Mouse (Mus musculus): ENCODE results near the gene Gm14137. TPM values are rescaled to one million over a fixed set of nuclear protein-coding genes. Genes with fewer than 3 reads are reported as not detected.

Gm14137 gene
- polyA plus RNA-seq, 1 experiment from 2014 or later, result 0.66 TPM

GRCm38 (mm10) chr2:119156081-119156680 is 18.1 kb upstream of the Gm14137 start:
- Histone ChIP-seq H3K4me2 (replicated peaks) (peak overlapping the region; percentile 94), H3K4me3 (replicated peaks; ENCODE audit: low read length) (peak overlapping the region; percentile 79), H3K36me3 (replicated peaks; ENCODE audit: control insufficient read depth, insufficient read depth) (peaks cover 35% of the 10 kb centered on the region), H3K27ac (peak overlapping the region; percentile 81; the same call in 1 of the 2 replicates), H3K9ac (peak overlapping the region; percentile 87), H3K4me1 (replicated peaks; ENCODE audit: control insufficient read depth, insufficient read depth, low read length) (peaks cover 16% of the 10 kb centered on the region), H3K27me3 (ENCODE audit: control insufficient read depth, insufficient read depth, low read length) (no peaks in the 10 kb centered on the region), H3K9me3 (ENCODE audit: control insufficient read depth, low read length) (no peaks in the 10 kb centered on the region)
- DNase-seq (ENCODE audit: low spot score), result no peak
- ATAC-seq (ENCODE audit: low FRiP score), result peak; percentile 41
- 8% methylated on average over 34 of the region's 34 CpGs for WGBS

GRCm38 (mm10) chr2:119156681-119157572 is 17.4 kb upstream of the Gm14137 start, which contains the start of gene Rmdn3:
Gene Rmdn3, minus strand, starts transcription at chr2:119157034.
- H3K27ac ChIP-seq, result peak within 1 kb of the TSS; percentile 81
- peaks cover 16% of the 10 kb centered on the region for H3K4me1 ChIP-seq (replicated peaks; ENCODE audit: control insufficient read depth, insufficient read depth, low read length)
- no peaks in the 10 kb centered on the region for H3K27me3 ChIP-seq (ENCODE audit: control insufficient read depth, insufficient read depth, low read length)
- H3K4me3 ChIP-seq (replicated peaks; ENCODE audit: low read length), result peak within 1 kb of the TSS; percentile 79
- H3K9me3 ChIP-seq (ENCODE audit: control insufficient read depth, low read length), result no peaks in the 10 kb centered on the region
- ATAC-seq (ENCODE audit: low FRiP score) (peak; percentile 94), DNase-seq (ENCODE audit: low spot score) (peak; percentile 99)
- peak within 1 kb of the TSS; percentile 94 for H3K4me2 ChIP-seq (replicated peaks)
- H3K9ac ChIP-seq, result peak within 1 kb of the TSS; percentile 87
- peaks cover 28% of the 10 kb centered on the region for H3K36me3 ChIP-seq (replicated peaks; ENCODE audit: control insufficient read depth, insufficient read depth)
- WGBS, result under 1% methylated on average over 57 of the region's 57 CpGs

DNA sequence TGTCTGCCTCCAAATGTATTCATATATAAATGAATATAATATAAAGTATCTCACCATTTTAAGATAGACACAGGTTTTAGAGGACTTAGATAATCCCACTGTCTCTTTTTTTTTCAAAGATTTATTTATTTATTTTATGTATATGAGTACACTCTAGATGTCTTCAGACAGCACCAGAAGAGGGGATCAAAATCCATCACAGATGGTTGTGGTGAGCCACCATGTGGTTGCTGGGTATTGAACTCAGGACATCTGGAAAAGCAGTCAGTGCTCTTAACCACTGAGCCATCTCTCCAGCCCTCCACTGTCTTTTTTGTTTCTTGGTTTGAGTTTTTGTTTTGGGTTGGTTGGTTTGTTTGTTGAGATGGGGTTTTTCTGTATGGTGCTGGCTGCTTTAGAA is 16.5 kb upstream of the Gm14137 start:
- H3K4me3 ChIP-seq (replicated peaks; ENCODE audit: low read length), result no peak overlapping the region
- no peaks in the 10 kb centered on the region for H3K9me3 ChIP-seq (ENCODE audit: control insufficient read depth, low read length)
- no peak for DNase-seq (ENCODE audit: low spot score)
- no peaks in the 10 kb centered on the region for H3K27me3 ChIP-seq (ENCODE audit: control insufficient read depth, insufficient read depth, low read length)
- ATAC-seq (ENCODE audit: low FRiP score), result no peak
- H3K9ac ChIP-seq, result no peak overlapping the region
- peaks cover 16% of the 10 kb centered on the region for H3K4me1 ChIP-seq (replicated peaks; ENCODE audit: control insufficient read depth, insufficient read depth, low read length)
- H3K4me2 ChIP-seq (replicated peaks), result peak overlapping the region; percentile 94
- H3K27ac ChIP-seq, result no peak overlapping the region
- peaks cover 18% of the 10 kb centered on the region for H3K36me3 ChIP-seq (replicated peaks; ENCODE audit: control insufficient read depth, insufficient read depth)

GRCm38 (mm10) chr2:119161247-119161646 is 13.1 kb upstream of the Gm14137 start:
- Histone ChIP-seq H3K4me2 (replicated peaks) (no peak overlapping the region), H3K9me3 (ENCODE audit: control insufficient read depth, low read length) (no peaks in the 10 kb centered on the region), H3K27me3 (ENCODE audit: control insufficient read depth, insufficient read depth, low read length) (peaks cover 17% of the 10 kb centered on the region; the same call in 1 of the 2 replicates), H3K4me3 (replicated peaks; ENCODE audit: low read length) (no peak overlapping the region), H3K36me3 (replicated peaks; ENCODE audit: control insufficient read depth, insufficient read depth) (no peaks in the 10 kb centered on the region), H3K9ac (no peak overlapping the region), H3K27ac (no peak overlapping the region), H3K4me1 (replicated peaks; ENCODE audit: control insufficient read depth, insufficient read depth, low read length) (peaks cover 4% of the 10 kb centered on the region)
- DNase-seq (ENCODE audit: low spot score), result no peak
- ATAC-seq (ENCODE audit: low FRiP score), result no peak
- WGBS, result 39% methylated on average over 2 of the region's 2 CpGs

DNA sequence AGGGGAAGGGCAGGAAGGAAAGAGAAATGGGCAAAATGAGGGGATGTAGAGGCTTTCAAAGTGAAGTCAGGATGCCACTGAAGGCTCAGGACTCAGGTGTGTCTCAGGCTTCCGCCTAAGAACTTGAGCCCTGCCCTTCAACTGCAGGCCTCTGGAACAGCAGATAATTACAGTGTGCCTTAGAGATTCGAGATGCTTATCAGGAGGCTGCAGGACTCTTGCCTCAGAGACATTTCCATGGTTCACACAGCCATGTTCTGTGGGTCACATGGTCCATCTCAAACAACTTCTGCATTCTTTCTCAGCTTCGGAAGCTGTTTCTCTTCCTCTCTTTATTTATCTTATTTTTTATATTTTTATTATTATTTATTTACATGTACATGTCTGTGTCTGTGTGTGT is 11.2 kb upstream of the Gm14137 start:
- ATAC-seq (ENCODE audit: low FRiP score), result no peak
- Histone ChIP-seq H3K4me1 (replicated peaks; ENCODE audit: control insufficient read depth, insufficient read depth, low read length) (peaks cover 16% of the 10 kb centered on the region), H3K9me3 (ENCODE audit: control insufficient read depth, low read length) (no peaks in the 10 kb centered on the region), H3K36me3 (replicated peaks; ENCODE audit: control insufficient read depth, insufficient read depth) (no peaks in the 10 kb centered on the region), H3K4me2 (replicated peaks) (no peak overlapping the region), H3K27ac (no peak overlapping the region), H3K27me3 (ENCODE audit: control insufficient read depth, insufficient read depth, low read length) (peaks cover 34% of the 10 kb centered on the region), H3K4me3 (replicated peaks; ENCODE audit: low read length) (no peak overlapping the region), H3K9ac (no peak overlapping the region)
- 61% methylated on average over 3 of the region's 3 CpGs for WGBS
- DNase-seq (ENCODE audit: low spot score), result no peak

DNA sequence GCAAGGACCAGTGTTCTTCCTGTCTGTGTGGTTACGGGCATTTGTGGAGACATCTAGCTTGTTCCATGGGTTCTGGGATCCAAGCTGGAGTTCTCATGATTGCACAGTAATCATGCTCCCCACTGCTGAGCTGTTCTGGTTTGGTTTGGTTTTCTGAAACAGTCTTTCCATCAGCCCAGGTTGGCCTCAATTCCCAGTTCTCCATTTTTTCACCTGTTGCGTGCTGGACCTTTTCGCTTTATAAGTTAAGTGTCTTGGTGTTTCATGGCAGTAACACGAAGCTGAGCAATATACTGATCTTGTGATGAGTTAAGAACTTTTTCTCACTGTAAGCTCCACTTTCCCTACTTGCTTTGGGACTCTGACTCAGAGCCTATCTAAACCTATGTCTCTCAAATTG is 10.3 kb upstream of the Gm14137 start:
- no peaks in the 10 kb centered on the region for H3K36me3 ChIP-seq (replicated peaks; ENCODE audit: control insufficient read depth, insufficient read depth)
- WGBS, result 88% methylated on average over 4 of the region's 4 CpGs
- no peak overlapping the region for H3K27ac ChIP-seq

DNA sequence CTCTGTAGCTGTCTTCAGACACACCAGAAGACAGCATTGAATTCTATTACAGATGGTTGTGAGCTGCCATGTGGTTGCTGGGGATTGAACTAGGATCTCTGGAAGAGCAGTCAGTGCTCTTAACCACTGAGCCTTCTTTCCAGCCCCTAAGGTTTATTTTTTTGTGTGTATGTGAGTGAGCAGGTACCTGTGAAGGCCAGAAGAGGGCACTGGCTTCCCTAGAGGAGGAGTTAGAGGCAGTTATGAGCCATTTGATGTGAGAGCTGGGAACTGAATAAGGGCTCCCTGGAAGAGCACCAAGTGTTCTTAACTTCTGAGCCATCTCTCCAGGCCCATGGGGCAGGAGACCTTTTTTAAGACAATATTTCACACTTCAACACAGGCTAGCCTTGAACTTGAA is 8.9 kb upstream of the Gm14137 start:
- Histone ChIP-seq H3K27ac (no peak overlapping the region), H3K27me3 (ENCODE audit: control insufficient read depth, insufficient read depth, low read length) (peaks cover 35% of the 10 kb centered on the region), H3K4me3 (replicated peaks; ENCODE audit: low read length) (no peak overlapping the region), H3K4me1 (replicated peaks; ENCODE audit: control insufficient read depth, insufficient read depth, low read length) (peaks cover 16% of the 10 kb centered on the region), H3K36me3 (replicated peaks; ENCODE audit: control insufficient read depth, insufficient read depth) (no peaks in the 10 kb centered on the region), H3K9ac (no peak overlapping the region), H3K4me2 (replicated peaks) (no peak overlapping the region), H3K9me3 (ENCODE audit: control insufficient read depth, low read length) (no peaks in the 10 kb centered on the region)
- ATAC-seq (ENCODE audit: low FRiP score) (no peak), DNase-seq (ENCODE audit: low spot score) (no peak)

More for the DNA sequence above, 10.3 kb upstream of the Gm14137 start:
- DNase-seq (ENCODE audit: low spot score), result no peak
- H3K4me1 ChIP-seq (replicated peaks; ENCODE audit: control insufficient read depth, insufficient read depth, low read length), result peaks cover 16% of the 10 kb centered on the region
- H3K9me3 ChIP-seq (ENCODE audit: control insufficient read depth, low read length), result no peaks in the 10 kb centered on the region
- H3K9ac ChIP-seq, result no peak overlapping the region
- no peak overlapping the region for H3K4me2 ChIP-seq (replicated peaks)
- H3K4me3 ChIP-seq (replicated peaks; ENCODE audit: low read length), result no peak overlapping the region
- H3K27me3 ChIP-seq (ENCODE audit: control insufficient read depth, insufficient read depth, low read length), result peaks cover 35% of the 10 kb centered on the region
- no peak for ATAC-seq (ENCODE audit: low FRiP score)

GRCm38 (mm10) chr2:119166901-119167865 is 7.1 kb upstream of the Gm14137 start, which contains the start of gene Gchfr:
Gene Gchfr, plus strand, starts transcription at chr2:119167773.
- peak; percentile 73 for ATAC-seq (ENCODE audit: low FRiP score)
- no peak within 1 kb of the TSS for H3K27ac ChIP-seq

More at GRCm38 (mm10) chr2:119166901-119167865, 7.1 kb upstream of the Gm14137 start, which contains the start of gene Gchfr:
- Histone ChIP-seq H3K27me3 (ENCODE audit: control insufficient read depth, insufficient read depth, low read length) (peaks cover 35% of the 10 kb centered on the region), H3K9me3 (ENCODE audit: control insufficient read depth, low read length) (no peaks in the 10 kb centered on the region), H3K9ac (peak within 1 kb of the TSS; percentile 51), H3K4me1 (replicated peaks; ENCODE audit: control insufficient read depth, insufficient read depth, low read length) (peaks cover 16% of the 10 kb centered on the region), H3K36me3 (replicated peaks; ENCODE audit: control insufficient read depth, insufficient read depth) (no peaks in the 10 kb centered on the region), H3K4me3 (replicated peaks; ENCODE audit: low read length) (peak within 1 kb of the TSS; percentile 50), H3K4me2 (replicated peaks) (peak within 1 kb of the TSS; percentile 100)
- WGBS, result under 1% methylated on average over 60 of the region's 60 CpGs
- DNase-seq (ENCODE audit: low spot score), result peak; percentile 70

All from hindbrain, embryonic 14.5 days (tissue).